Mouse (Mus musculus): Measurements from ENCODE around the gene Ect2. TPM values are rescaled to one million over a fixed set of nuclear protein-coding genes. Genes with fewer than 3 reads are reported as not detected.

The Ect2 gene
- polyA plus RNA-seq, 1 experiment from 2014 or later, result 34.2 TPM

- peaks cover 12% of the 10 kb centered on the region; the same call in 1 of the 2 replicates for H3K4me1 ChIP-seq
- H3K27me3 ChIP-seq, result no peaks in the 10 kb centered on the region
- no peak overlapping the region for H3K27ac ChIP-seq (replicated peaks)
- no peak for ATAC-seq (replicated peaks)
- H3K36me3 ChIP-seq, result no peaks in the 10 kb centered on the region
- no peak overlapping the region for H3K9ac ChIP-seq (replicated peaks)
- no peak overlapping the region for H3K4me3 ChIP-seq
- no peak overlapping the region for H3K4me2 ChIP-seq (replicated peaks)
- WGBS, result 92% methylated on average over 1 of the region's 1 CpGs
- H3K9me3 ChIP-seq, result no peaks in the 10 kb centered on the region
Observed at GRCm38 (mm10) chr3:27188386-27188785, 34.7 kb upstream of the Ect2 start.

- Histone ChIP-seq H3K27ac (replicated peaks) (no peak overlapping the region), H3K9ac (replicated peaks) (peak overlapping the region; percentile 58), H3K4me1 (peaks cover 11% of the 10 kb centered on the region; the same call in 1 of the 2 replicates), H3K4me3 (peak overlapping the region; percentile 88), H3K4me2 (replicated peaks) (peak overlapping the region; percentile 99), H3K36me3 (no peaks in the 10 kb centered on the region), H3K27me3 (no peaks in the 10 kb centered on the region), H3K9me3 (no peaks in the 10 kb centered on the region)
- 0 out of 2 replicates have a peak, but pooled peaks have one; percentile 6 for ATAC-seq (replicated peaks)
- 12% methylated on average over 19 of the region's 19 CpGs for WGBS
Observed at GRCm38 (mm10) chr3:27183601-27184175, 30.0 kb upstream of the Ect2 start.

DNA sequence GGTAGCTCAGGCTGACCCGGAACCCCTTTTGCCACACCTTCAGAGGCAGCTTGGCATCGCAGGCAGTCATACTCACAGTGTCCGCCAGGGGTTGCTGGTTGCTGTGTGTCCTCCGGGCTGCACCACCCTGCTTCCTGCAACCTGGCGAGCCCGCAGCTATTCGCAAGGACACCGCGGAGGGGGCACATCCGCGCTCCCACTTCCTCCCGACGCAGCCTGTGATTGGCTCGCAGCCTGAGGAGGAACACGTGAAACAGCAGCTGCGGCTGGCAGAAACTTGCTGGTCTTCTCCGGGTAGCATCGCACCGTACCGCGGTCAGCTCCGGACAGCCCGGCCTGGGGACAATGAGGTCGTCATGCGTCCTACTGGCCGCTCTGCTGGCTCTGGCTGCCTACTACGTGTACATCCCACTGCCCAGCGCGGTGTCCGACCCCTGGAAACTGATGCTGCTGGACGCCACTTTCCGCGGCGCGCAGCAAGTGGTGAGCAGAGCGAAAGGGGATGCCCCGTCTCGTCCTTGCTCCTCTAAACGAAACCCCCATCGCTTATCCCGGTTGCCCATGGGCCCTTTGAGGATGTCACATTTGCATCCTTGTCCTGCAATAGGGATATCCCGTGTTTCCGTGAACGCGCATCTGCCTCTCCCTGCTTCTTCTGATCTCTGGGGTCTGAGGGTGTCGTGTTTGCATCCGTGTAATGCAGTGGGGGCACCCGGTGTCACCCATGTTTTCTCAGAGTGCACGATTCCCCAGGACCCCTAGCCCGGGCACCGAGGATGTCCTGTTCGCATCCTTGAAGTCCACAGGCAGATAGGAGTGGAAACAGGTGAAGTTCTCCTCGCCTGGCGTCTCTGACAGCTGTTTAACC is 29.3 kb upstream of the Ect2 start, which contains the start of gene Nceh1:
Gene Nceh1 (plus strand): TSS at position 233 of the 868 bp plus-strand sequence.
- no peaks in the 10 kb centered on the region for H3K36me3 ChIP-seq
- H3K9me3 ChIP-seq, result no peaks in the 10 kb centered on the region
- H3K4me2 ChIP-seq (replicated peaks), result peak within 1 kb of the TSS; percentile 99
- H3K4me1 ChIP-seq, result peaks cover 11% of the 10 kb centered on the region; the same call in 1 of the 2 replicates
- H3K27me3 ChIP-seq, result no peaks in the 10 kb centered on the region
- WGBS, result under 1% methylated on average over 54 of the region's 54 CpGs
- peak within 1 kb of the TSS; percentile 88 for H3K4me3 ChIP-seq
- no peak within 1 kb of the TSS for H3K27ac ChIP-seq (replicated peaks)
- peak within 1 kb of the TSS; percentile 58 for H3K9ac ChIP-seq (replicated peaks)
- ATAC-seq (replicated peaks), result peak; percentile 98

GRCm38 (mm10) chr3:27179711-27180110 is 26.0 kb upstream of the Ect2 start:
- Histone ChIP-seq H3K4me3 (no peak overlapping the region), H3K9me3 (no peaks in the 10 kb centered on the region), H3K27me3 (no peaks in the 10 kb centered on the region), H3K27ac (replicated peaks) (no peak overlapping the region), H3K36me3 (no peaks in the 10 kb centered on the region), H3K4me1 (peaks cover 11% of the 10 kb centered on the region; the same call in 1 of the 2 replicates), H3K9ac (replicated peaks) (no peak overlapping the region), H3K4me2 (replicated peaks) (no peak overlapping the region)
- no peak for ATAC-seq (replicated peaks)
- WGBS, result 83% methylated on average over 8 of the region's 8 CpGs

DNA sequence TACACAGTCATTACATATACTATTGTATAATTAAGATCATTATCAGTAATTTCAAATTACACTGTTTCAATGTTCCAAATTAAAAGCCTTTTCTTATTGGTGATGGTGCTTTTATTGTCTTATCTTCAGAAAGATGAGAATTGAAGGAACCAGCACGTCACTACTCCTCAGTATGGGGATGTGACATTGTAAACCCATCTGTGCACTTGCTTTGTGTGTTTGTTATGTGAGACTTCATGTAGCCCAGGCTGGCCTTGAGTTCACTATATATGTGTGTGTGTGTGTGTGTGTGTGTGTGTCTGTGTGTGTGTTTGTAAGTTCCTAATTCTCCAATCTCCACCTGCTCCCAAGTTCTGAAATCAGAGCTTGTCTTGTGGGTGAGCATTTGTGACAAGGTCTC is 16.6 kb upstream of the Ect2 start:
- Histone ChIP-seq H3K36me3 (no peaks in the 10 kb centered on the region), H3K27ac (replicated peaks) (no peak overlapping the region), H3K4me2 (replicated peaks) (no peak overlapping the region), H3K27me3 (no peaks in the 10 kb centered on the region), H3K9me3 (no peaks in the 10 kb centered on the region), H3K9ac (replicated peaks) (no peak overlapping the region), H3K4me3 (no peak overlapping the region), H3K4me1 (no peaks in the 10 kb centered on the region)
- ATAC-seq (replicated peaks), result no peak
- WGBS, result 62% methylated on average over 1 of the region's 1 CpGs

GRCm38 (mm10) chr3:27165481-27166065 is 11.9 kb upstream of the Ect2 start:
- H3K9me3 ChIP-seq, result no peaks in the 10 kb centered on the region
- 81% methylated on average over 3 of the region's 3 CpGs for WGBS
- no peak for ATAC-seq (replicated peaks)
- H3K4me1 ChIP-seq, result no peaks in the 10 kb centered on the region
- no peaks in the 10 kb centered on the region for H3K36me3 ChIP-seq
- no peak overlapping the region for H3K4me3 ChIP-seq
- H3K9ac ChIP-seq (replicated peaks), result no peak overlapping the region
- H3K27ac ChIP-seq (replicated peaks), result no peak overlapping the region
- no peak overlapping the region for H3K4me2 ChIP-seq (replicated peaks)
- no peaks in the 10 kb centered on the region for H3K27me3 ChIP-seq

DNA sequence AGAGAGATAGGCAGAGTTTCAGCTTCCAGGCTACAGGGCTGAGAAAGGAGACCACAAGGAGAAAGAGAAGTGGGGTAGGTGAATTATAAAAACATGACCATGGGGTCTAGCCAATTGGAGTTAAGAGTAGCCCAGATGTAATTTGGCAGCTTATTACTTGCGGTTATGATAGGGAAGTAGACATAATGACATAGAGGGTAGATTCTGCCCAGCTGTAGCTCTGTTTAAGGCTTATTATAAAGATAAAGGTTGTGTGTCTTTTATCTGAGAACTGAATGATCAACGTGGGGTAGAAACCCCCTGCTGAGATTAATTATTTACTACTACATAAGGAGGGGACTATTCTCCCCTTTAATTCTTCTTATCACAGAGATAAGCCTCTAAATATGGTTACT is 8.7 kb upstream of the Ect2 start:
- 62% methylated on average over 2 of the region's 2 CpGs for WGBS
- Histone ChIP-seq H3K36me3 (no peaks in the 10 kb centered on the region), H3K4me3 (no peak overlapping the region), H3K27me3 (no peaks in the 10 kb centered on the region), H3K4me2 (replicated peaks) (no peak overlapping the region), H3K27ac (replicated peaks) (no peak overlapping the region), H3K9ac (replicated peaks) (no peak overlapping the region), H3K4me1 (no peaks in the 10 kb centered on the region), H3K9me3 (no peaks in the 10 kb centered on the region)
- ATAC-seq (replicated peaks), result no peak

DNA sequence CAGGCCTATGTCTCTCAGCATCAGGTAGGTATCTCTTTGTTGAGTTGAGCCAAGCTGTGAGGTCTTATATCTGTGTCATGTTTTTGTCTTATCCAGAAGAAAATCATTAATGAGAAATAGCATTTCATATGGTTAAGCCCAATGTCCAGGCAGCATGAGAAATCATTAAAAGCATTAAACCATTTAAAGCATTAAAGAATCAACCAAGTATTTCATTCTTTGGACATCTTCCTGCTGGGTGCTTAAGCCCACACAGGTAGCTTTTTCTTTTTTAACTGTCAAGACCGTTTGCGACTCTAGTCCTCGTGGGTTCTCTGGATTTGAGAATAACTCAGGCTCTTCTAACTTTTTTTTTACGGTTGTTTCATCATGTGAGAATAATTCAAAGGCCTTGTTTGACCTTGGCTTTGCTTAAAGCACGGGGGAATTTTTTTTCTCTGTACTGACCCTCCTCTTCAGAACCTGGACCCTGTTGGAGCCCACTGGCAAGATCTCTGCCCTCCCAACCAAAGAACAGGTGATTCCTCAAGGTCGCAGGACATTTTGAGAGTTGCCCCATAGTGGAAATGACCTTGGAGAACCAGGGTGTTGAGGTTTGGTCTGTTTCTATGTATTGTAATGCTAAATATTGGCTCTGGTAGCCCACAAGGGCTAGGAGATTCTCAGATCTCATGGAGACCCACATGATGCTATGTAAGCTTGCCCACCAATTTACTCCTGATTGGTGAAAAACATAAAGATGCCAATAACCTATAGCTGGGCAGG is 8.1 kb upstream of the Ect2 start:
- Histone ChIP-seq H3K4me3 (no peak overlapping the region), H3K36me3 (no peaks in the 10 kb centered on the region), H3K4me2 (replicated peaks) (no peak overlapping the region), H3K27me3 (no peaks in the 10 kb centered on the region), H3K9ac (replicated peaks) (no peak overlapping the region), H3K4me1 (no peaks in the 10 kb centered on the region), H3K9me3 (no peaks in the 10 kb centered on the region), H3K27ac (replicated peaks) (no peak overlapping the region)
- 92% methylated on average over 6 of the region's 6 CpGs for WGBS
- ATAC-seq (replicated peaks), result no peak

- no peak overlapping the region for H3K9ac ChIP-seq (replicated peaks)
- no peaks in the 10 kb centered on the region for H3K36me3 ChIP-seq
- H3K4me3 ChIP-seq, result no peak overlapping the region
- H3K27me3 ChIP-seq, result no peaks in the 10 kb centered on the region
- no peak for ATAC-seq (replicated peaks)
- 71% methylated on average over 4 of the region's 4 CpGs for WGBS
- H3K9me3 ChIP-seq, result no peaks in the 10 kb centered on the region
- peaks cover 7% of the 10 kb centered on the region for H3K4me1 ChIP-seq
- H3K4me2 ChIP-seq (replicated peaks), result no peak overlapping the region
- no peak overlapping the region for H3K27ac ChIP-seq (replicated peaks)
Observed at GRCm38 (mm10) chr3:27158910-27159309, 5.2 kb upstream of the Ect2 start.

DNA sequence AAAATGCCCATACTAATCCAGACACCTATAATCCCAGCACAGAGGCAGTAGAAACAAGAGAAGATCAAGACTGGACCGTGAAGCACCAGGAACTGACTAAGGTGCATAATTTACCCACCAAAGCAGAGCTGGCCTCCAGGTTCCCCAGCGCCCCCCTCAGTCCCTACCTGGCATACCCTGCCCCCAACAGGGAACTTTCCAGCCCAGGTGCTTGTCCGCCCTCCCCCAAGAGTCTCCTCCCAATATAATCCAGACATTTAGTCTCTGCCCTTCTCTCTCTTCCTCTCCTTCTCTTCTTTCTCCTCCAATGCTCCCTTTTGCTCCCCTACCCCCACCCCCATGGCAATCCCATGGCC is 2.9 kb upstream of the Ect2 start:
- ATAC-seq (replicated peaks), result no peak
- 69% methylated on average over 3 of the region's 3 CpGs for WGBS

GRCm38 (mm10) chr3:27155856-27156593 is 2.3 kb upstream of the Ect2 start:
- H3K4me1 ChIP-seq, result peaks cover 24% of the 10 kb centered on the region
- no peak overlapping the region for H3K4me3 ChIP-seq
- H3K27ac ChIP-seq (replicated peaks), result no peak overlapping the region
- H3K27me3 ChIP-seq, result no peaks in the 10 kb centered on the region
- no peak for ATAC-seq (replicated peaks)
- H3K9ac ChIP-seq (replicated peaks), result no peak overlapping the region
- H3K9me3 ChIP-seq, result no peaks in the 10 kb centered on the region
- no peaks in the 10 kb centered on the region for H3K36me3 ChIP-seq
- no peak overlapping the region for H3K4me2 ChIP-seq (replicated peaks)
- 70% methylated on average over 9 of the region's 9 CpGs for WGBS

More for the DNA sequence above, 2.9 kb upstream of the Ect2 start:
- Histone ChIP-seq H3K9me3 (no peaks in the 10 kb centered on the region), H3K4me1 (peaks cover 24% of the 10 kb centered on the region), H3K9ac (replicated peaks) (no peak overlapping the region), H3K27me3 (no peaks in the 10 kb centered on the region), H3K36me3 (no peaks in the 10 kb centered on the region), H3K27ac (replicated peaks) (no peak overlapping the region), H3K4me2 (replicated peaks) (no peak overlapping the region), H3K4me3 (no peak overlapping the region)

Data from forebrain, embryonic 15.5 days (tissue).